Mouse (Mus musculus): Measurements from ENCODE around the gene Mvb12a. TPM values are rescaled to one million over a fixed set of nuclear protein-coding genes. Genes with fewer than 3 reads are reported as not detected.

The Mvb12a gene
- polyA plus RNA-seq, 1 experiment from 2014 or later, result 129 TPM

DNA sequence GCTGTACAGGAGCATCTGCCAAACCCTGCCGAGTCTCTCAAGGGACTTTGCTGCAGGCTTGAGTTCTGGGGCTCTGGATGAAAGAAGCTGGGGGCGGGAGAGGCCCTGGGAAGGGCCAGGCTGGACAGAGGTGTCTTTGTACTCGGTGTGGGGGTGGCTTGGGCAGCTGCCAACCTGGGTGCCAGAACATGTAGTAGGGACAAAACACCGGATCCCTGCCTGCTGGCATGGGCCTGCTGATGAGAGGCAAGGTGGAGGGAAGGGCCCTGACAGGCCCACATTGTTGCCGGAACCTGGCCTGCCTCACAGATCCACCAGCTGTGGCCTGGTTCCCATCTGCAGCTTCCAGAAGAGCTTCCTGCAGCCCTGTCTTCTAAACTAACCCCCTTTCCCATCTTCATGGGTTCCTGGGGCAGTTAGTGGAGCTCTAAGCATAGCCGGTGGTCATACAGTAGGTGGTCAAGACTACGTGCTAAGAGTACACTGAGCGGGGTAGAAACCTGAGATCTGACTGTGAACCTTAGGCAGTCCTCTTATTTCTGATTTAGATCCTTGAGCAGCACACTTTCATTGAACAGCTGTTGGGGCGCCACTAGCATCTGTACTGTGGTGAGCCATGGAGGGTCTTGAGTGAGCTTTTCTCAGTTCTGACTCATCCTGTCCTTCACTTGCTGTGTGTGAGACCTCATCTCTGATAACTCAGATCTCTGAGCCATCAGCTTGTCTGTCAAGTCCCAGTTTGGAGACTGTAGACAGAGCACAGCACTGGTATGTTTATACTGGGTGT, 30.3 kb downstream of the Mvb12a start:
- H3K27ac ChIP-seq, result no peak overlapping the region; the same call in 1 of the 2 replicates
- WGBS, result 69% methylated on average over 9 of the region's 9 CpGs

DNA sequence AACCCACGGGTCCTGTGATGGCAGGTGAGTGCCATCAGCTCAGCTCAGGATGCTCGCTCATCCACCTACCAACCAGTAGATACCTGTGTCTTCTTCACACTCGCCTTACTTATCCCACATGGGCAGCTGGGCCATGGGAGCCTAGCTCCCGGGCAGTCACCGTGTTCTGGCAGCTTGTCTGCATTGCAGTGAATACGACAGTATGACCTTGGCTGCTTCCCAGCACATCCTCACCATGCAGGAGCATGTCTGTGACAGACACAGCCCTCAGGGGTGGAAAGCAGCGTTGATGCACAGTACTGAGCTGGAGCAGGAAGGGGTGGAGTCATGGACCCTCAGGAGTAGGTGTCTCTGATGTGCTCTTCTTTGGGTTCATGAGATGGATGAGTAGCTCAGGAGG, 31.7 kb downstream of the Mvb12a start:
- WGBS, result 79% methylated on average over 7 of the region's 7 CpGs

More for the DNA sequence above, 30.3 kb downstream of the Mvb12a start:
- DNase-seq (ENCODE audit: low spot score) (no peak), ATAC-seq (replicated peaks; ENCODE audit: low FRiP score, low read depth) (no peak)
- no peak overlapping the region for H3K4me3 ChIP-seq (replicated peaks; ENCODE audit: low read depth, low read length)
- H3K9me3 ChIP-seq (replicated peaks; ENCODE audit: low read length), result no peaks in the 10 kb centered on the region
- H3K9ac ChIP-seq (ENCODE audit: low read depth, low read length), result no peak overlapping the region
- peaks cover 6% of the 10 kb centered on the region; the same call in 1 of the 2 replicates for H3K4me1 ChIP-seq (replicated peaks; ENCODE audit: insufficient read depth, low read length)
- H3K4me2 ChIP-seq (ENCODE audit: low read length), result no peak overlapping the region
- TF ChIP-seq CTCF (IDR thresholded peaks at IDR 0.05; ENCODE audit: low read depth), result no peak
- no peaks in the 10 kb centered on the region for H3K36me3 ChIP-seq (ENCODE audit: insufficient read depth, low read length)
- no peaks in the 10 kb centered on the region for H3K27me3 ChIP-seq (ENCODE audit: insufficient read depth, low read length)

DNA sequence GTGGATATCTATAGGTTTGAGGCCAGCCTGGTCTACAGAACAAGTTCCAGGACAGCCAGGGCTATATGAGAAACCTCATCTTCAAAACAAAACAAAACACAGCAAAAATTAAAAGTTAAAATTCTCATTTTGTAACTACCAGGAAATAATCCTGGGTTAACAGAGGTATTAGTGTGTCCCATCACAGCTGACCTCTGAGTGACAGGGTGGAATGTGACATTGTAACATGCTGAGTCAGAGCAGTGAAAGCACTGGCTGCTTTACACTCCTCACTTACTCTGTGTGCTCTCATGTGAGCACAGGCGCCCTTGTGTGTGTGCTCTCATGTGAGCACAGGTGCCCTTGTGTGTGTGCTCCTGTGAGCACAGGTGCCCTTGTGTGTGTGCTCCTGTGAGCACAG, 32.3 kb downstream of the Mvb12a start:
- Histone ChIP-seq H3K4me2 (ENCODE audit: low read length) (no peak overlapping the region), H3K9me3 (replicated peaks; ENCODE audit: low read length) (no peaks in the 10 kb centered on the region), H3K36me3 (ENCODE audit: insufficient read depth, low read length) (no peaks in the 10 kb centered on the region), H3K27me3 (ENCODE audit: insufficient read depth, low read length) (no peaks in the 10 kb centered on the region), H3K27ac (no peak overlapping the region), H3K4me1 (replicated peaks; ENCODE audit: insufficient read depth, low read length) (no peaks in the 10 kb centered on the region; the same call in 1 of the 2 replicates), H3K9ac (ENCODE audit: low read depth, low read length) (no peak overlapping the region), H3K4me3 (replicated peaks; ENCODE audit: low read depth, low read length) (no peak overlapping the region)
- DNase-seq (ENCODE audit: low spot score), result no peak
- no peak for ATAC-seq (replicated peaks; ENCODE audit: low FRiP score, low read depth)
- TF ChIP-seq CTCF (IDR thresholded peaks at IDR 0.05; ENCODE audit: low read depth), result no peak
- 50% methylated on average over 1 of the region's 1 CpGs for WGBS

More for the DNA sequence above, 31.7 kb downstream of the Mvb12a start:
- ATAC-seq (replicated peaks; ENCODE audit: low FRiP score, low read depth), result no peak
- H3K4me1 ChIP-seq (replicated peaks; ENCODE audit: insufficient read depth, low read length), result no peaks in the 10 kb centered on the region; the same call in 1 of the 2 replicates
- H3K9ac ChIP-seq (ENCODE audit: low read depth, low read length), result no peak overlapping the region
- H3K4me2 ChIP-seq (ENCODE audit: low read length), result no peak overlapping the region
- no peaks in the 10 kb centered on the region for H3K9me3 ChIP-seq (replicated peaks; ENCODE audit: low read length)
- H3K4me3 ChIP-seq (replicated peaks; ENCODE audit: low read depth, low read length), result no peak overlapping the region
- H3K36me3 ChIP-seq (ENCODE audit: insufficient read depth, low read length), result no peaks in the 10 kb centered on the region
- DNase-seq (ENCODE audit: low spot score), result no peak
- no peak for TF ChIP-seq CTCF (IDR thresholded peaks at IDR 0.05; ENCODE audit: low read depth)
- H3K27me3 ChIP-seq (ENCODE audit: insufficient read depth, low read length), result no peaks in the 10 kb centered on the region
- H3K27ac ChIP-seq, result no peak overlapping the region

DNA sequence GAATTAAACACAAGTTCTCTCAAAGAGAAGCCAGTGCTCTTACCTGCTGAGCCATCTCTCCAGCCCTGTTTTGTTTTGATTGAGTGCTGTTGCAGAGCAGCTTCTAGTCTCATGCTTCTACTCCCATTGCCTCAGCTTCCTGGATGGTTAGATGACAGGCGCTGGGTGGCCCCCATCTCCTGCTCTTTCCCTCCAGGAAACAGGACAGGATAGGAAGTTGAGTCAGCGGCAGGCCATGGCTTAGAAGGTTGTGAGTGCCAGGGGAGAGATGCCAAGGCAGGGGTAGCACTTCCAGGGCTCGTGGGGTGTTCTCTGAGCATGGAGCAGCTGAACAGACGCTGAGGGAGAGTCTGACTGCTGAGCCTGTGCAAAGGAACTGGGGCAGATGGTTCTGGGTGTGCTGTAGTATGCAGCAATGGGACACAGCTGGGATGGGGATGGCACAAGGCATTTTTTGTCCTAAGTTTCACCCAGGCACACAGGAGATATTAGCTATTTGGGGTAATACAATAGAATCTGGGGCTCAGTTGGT, 35.2 kb downstream of the Mvb12a start:
- Histone ChIP-seq H3K4me2 (ENCODE audit: low read length) (no peak overlapping the region), H3K9me3 (replicated peaks; ENCODE audit: low read length) (no peaks in the 10 kb centered on the region), H3K36me3 (ENCODE audit: insufficient read depth, low read length) (no peaks in the 10 kb centered on the region), H3K4me1 (replicated peaks; ENCODE audit: insufficient read depth, low read length) (no peaks in the 10 kb centered on the region), H3K27me3 (ENCODE audit: insufficient read depth, low read length) (no peaks in the 10 kb centered on the region), H3K4me3 (replicated peaks; ENCODE audit: low read depth, low read length) (no peak overlapping the region), H3K27ac (no peak overlapping the region), H3K9ac (ENCODE audit: low read depth, low read length) (no peak overlapping the region)
- TF ChIP-seq CTCF (IDR thresholded peaks at IDR 0.05; ENCODE audit: low read depth), result no peak
- no peak for ATAC-seq (replicated peaks; ENCODE audit: low FRiP score, low read depth)
- 68% methylated on average over 4 of the region's 4 CpGs for WGBS
- no peak for DNase-seq (ENCODE audit: low spot score)

DNA sequence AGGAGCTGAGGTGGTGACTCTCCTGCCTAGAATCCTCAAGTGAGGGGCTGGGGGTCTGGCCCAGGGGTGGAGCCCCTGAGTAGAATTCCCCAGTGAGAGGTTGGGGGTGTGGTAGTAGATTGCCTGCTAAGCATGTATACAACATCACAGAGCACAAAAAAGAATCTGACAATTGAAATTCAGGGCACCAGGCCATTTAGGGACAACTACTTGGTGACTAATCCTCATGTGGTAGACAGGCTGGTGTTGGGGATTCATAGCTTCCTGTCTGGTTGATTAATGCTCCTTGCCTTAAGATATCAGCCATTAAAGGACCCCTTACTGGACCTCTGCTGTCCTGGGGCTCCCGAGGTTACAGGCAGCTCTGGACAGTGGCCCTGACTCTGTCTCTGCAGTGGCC, 36.3 kb downstream of the Mvb12a start:
- no peak for ATAC-seq (replicated peaks; ENCODE audit: low FRiP score, low read depth)
- Histone ChIP-seq H3K27ac (no peak overlapping the region), H3K9me3 (replicated peaks; ENCODE audit: low read length) (no peaks in the 10 kb centered on the region), H3K4me2 (ENCODE audit: low read length) (no peak overlapping the region), H3K9ac (ENCODE audit: low read depth, low read length) (no peak overlapping the region), H3K4me1 (replicated peaks; ENCODE audit: insufficient read depth, low read length) (no peaks in the 10 kb centered on the region), H3K4me3 (replicated peaks; ENCODE audit: low read depth, low read length) (no peak overlapping the region), H3K27me3 (ENCODE audit: insufficient read depth, low read length) (no peaks in the 10 kb centered on the region), H3K36me3 (ENCODE audit: insufficient read depth, low read length) (peaks cover under 1% of the 10 kb centered on the region; the same call in 1 of the 2 replicates)
- no peak for TF ChIP-seq CTCF (IDR thresholded peaks at IDR 0.05; ENCODE audit: low read depth)
- DNase-seq (ENCODE audit: low spot score), result no peak
- 46% methylated on average over 1 of the region's 1 CpGs for WGBS

DNA sequence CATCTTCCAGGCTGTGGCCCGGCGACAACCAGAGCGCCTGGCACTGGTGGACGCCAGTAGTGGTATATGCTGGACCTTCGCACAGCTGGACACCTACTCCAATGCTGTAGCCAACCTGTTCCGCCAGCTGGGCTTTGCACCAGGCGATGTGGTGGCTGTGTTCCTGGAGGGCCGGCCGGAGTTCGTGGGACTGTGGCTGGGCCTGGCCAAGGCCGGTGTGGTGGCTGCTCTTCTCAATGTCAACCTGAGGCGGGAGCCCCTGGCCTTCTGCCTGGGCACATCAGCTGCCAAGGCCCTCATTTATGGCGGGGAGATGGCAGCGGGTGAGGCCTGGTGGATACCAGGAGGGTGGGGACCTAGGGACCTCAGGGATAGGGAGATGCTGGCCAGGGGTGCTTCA, 36.8 kb downstream of the Mvb12a start:
- no peak for ATAC-seq (replicated peaks; ENCODE audit: low FRiP score, low read depth)
- no peak for TF ChIP-seq CTCF (IDR thresholded peaks at IDR 0.05; ENCODE audit: low read depth)

More for the DNA sequence above, 36.8 kb downstream of the Mvb12a start:
- Histone ChIP-seq H3K36me3 (ENCODE audit: insufficient read depth, low read length) (peaks cover 5% of the 10 kb centered on the region; the same call in 1 of the 2 replicates), H3K9me3 (replicated peaks; ENCODE audit: low read length) (no peaks in the 10 kb centered on the region), H3K4me1 (replicated peaks; ENCODE audit: insufficient read depth, low read length) (no peaks in the 10 kb centered on the region), H3K4me2 (ENCODE audit: low read length) (no peak overlapping the region), H3K4me3 (replicated peaks; ENCODE audit: low read depth, low read length) (no peak overlapping the region), H3K27me3 (ENCODE audit: insufficient read depth, low read length) (no peaks in the 10 kb centered on the region), H3K9ac (ENCODE audit: low read depth, low read length) (no peak overlapping the region), H3K27ac (no peak overlapping the region)
- WGBS, result 91% methylated on average over 14 of the region's 14 CpGs
- DNase-seq (ENCODE audit: low spot score), result no peak
